Mouse (Mus musculus) ovary, adult 18-20 months (tissue): ENCODE data around the gene Irf1.

Experiments used
- DNase-seq: peaks from one replicate; pipeline ENCODE4 v3.0.0; 2022; ENCODE audit warnings: low spot score, mixed read lengths

Gene Irf1

GRCm38 (mm10) chr11:53761284-53761683 lies 8.5 kb upstream of the Irf1 start:
- no peak for DNase-seq

- peak; percentile 71 for DNase-seq
Observed at GRCm38 (mm10) chr11:53761822-53762221, 8.0 kb upstream of the Irf1 start.

- no peak for DNase-seq
Observed at GRCm38 (mm10) chr11:53762426-53762825, 7.4 kb upstream of the Irf1 start.

GRCm38 (mm10) chr11:53762827-53763495 lies 6.9 kb upstream of the Irf1 start:
- DNase-seq: peak; percentile 84

GRCm38 (mm10) chr11:53763496-53764140 lies 6.2 kb upstream of the Irf1 start:
- peak; percentile 93 for DNase-seq

- no peak for DNase-seq
Observed at GRCm38 (mm10) chr11:53764581-53764980, 5.2 kb upstream of the Irf1 start.

GRCm38 (mm10) chr11:53768422-53769184 lies 1.2 kb upstream of the Irf1 start:
- DNase-seq: no peak

- DNase-seq: no peak
Observed at GRCm38 (mm10) chr11:53769185-53769576, 633 bp upstream of the Irf1 start.

GRCm38 (mm10) chr11:53770125-53770791 lies 444 bp downstream of the Irf1 start:
- DNase-seq: peak; percentile 70

- no peak for DNase-seq
Observed at GRCm38 (mm10) chr11:53771001-53771744, 1.4 kb downstream of the Irf1 start.

GRCm38 (mm10) chr11:53772536-53772935 lies 2.7 kb downstream of the Irf1 start:
- DNase-seq: no peak

- no peak for DNase-seq
Observed at GRCm38 (mm10) chr11:53773087-53773486, 3.3 kb downstream of the Irf1 start, which contains the start of gene Gm17334. Gm17334 (minus strand) TSS chr11:53773187.

- no peak for DNase-seq
Observed at GRCm38 (mm10) chr11:53773641-53774360, 4.0 kb downstream of the Irf1 start.

GRCm38 (mm10) chr11:53774659-53775255 lies 4.9 kb downstream of the Irf1 start:
- DNase-seq: no peak

GRCm38 (mm10) chr11:53777736-53778135 lies 7.9 kb downstream of the Irf1 start:
- no peak for DNase-seq

- no peak for DNase-seq
Observed at GRCm38 (mm10) chr11:53778455-53778854, 8.6 kb downstream of the Irf1 start.

GRCm38 (mm10) chr11:53779808-53780207 lies 10.0 kb downstream of the Irf1 start:
- no peak for DNase-seq

- no peak for DNase-seq
Observed at GRCm38 (mm10) chr11:53780262-53780661, 10.4 kb downstream of the Irf1 start.

- DNase-seq: no peak
Observed at GRCm38 (mm10) chr11:53781201-53781775, 11.5 kb downstream of the Irf1 start.

- DNase-seq: no peak
Observed at GRCm38 (mm10) chr11:53781964-53782363, 12.2 kb downstream of the Irf1 start.
